In genomic region chr11:74725181-74725580, GRCm38 (mm10) we compare ENCODE assay signal across 8 mouse cellular contexts. TPM values are rescaled to one million over a fixed set of nuclear protein-coding genes. Genes with fewer than 3 reads are reported as not detected.
A peak's percentile ranks its signal among the peaks of the same experiment; 100 is the strongest.
DNase-seq lines count a peak whose midpoint lies in the region; ATAC-seq and TF ChIP-seq lines count a peak whose summit lies in the region.

No protein-coding gene starts in this region.

- H3K36me3 ChIP-seq in forebrain, embryonic 10.5 days (replicated peaks) = 0 out of 2 replicates have a peak, but pooled peaks cover 2% of the 10 kb centered on the region
- H3K36me3 ChIP-seq in forebrain, embryonic 11.5 days (ENCODE audit: control insufficient read depth, insufficient read depth, low read length) = no peaks in the 10 kb centered on the region
- peaks cover 0 to 4% of the 10 kb centered on the region in 2 experiments for H3K36me3 ChIP-seq in CH12.LX (replicated peaks in 1 of 2; ENCODE audit: control insufficient read depth in 1 of 2, insufficient read depth in 1 of 2, low read length in 1 of 2)
- H3K36me3 ChIP-seq in forebrain, embryonic 13.5 days (ENCODE audit: poor library complexity, severe bottlenecking) = no peaks in the 10 kb centered on the region
- no peaks in the 10 kb centered on the region for H3K36me3 ChIP-seq in limb, embryonic 10.5 days

- H3K4me2 ChIP-seq in forebrain, embryonic 11.5 days (ENCODE audit: low read depth, low read length, severe bottlenecking) = no peak overlapping the region; the same call in 1 of the 2 replicates
- no peak overlapping the region for H3K4me2 ChIP-seq in CH12.LX (ENCODE audit: insufficient read depth, low read depth, poor library complexity, severe bottlenecking)
- H3K4me2 ChIP-seq in forebrain, embryonic 13.5 days = no peak overlapping the region

- in situ Hi-C loops in CH12.LX (cut with MboI; ENCODE audit: low pct_ligation_motif_present, low pct_unique_long_range_greater_than_20kb, low sequenced_read_pairs) = no loop called here

- no peak for TF ChIP-seq RAD21 in CH12.LX (IDR thresholded peaks at IDR 0.05; ENCODE audit: low read depth, low read length)

- peaks cover 36% of the 10 kb centered on the region for H3K4me1 ChIP-seq in forebrain, embryonic 10.5 days
- no peaks in the 10 kb centered on the region for H3K4me1 ChIP-seq in forebrain, embryonic 11.5 days (replicated peaks; ENCODE audit: control insufficient read depth, insufficient read depth, low read length)
- H3K4me1 ChIP-seq in CH12.LX (ENCODE audit: control insufficient read depth in 1 of 2, insufficient read depth in 2 of 2) = peaks cover 3 to 23% of the 10 kb centered on the region in 2 experiments; a peak in 3 of 4 replicates
- H3K4me1 ChIP-seq in forebrain, embryonic 13.5 days = peaks cover 29% of the 10 kb centered on the region
- H3K4me1 ChIP-seq in limb, embryonic 10.5 days = peaks cover 24% of the 10 kb centered on the region

- ATAC-seq in forebrain, embryonic 11.5 days (replicated peaks; ENCODE audit: low FRiP score) = no peak
- no peak for ATAC-seq in forebrain, embryonic 13.5 days

- no peak for TF ChIP-seq POLR2A in CH12.LX (IDR thresholded peaks at IDR 0.05; ENCODE audit: low read depth, low read length)

- TF ChIP-seq EP300 in CH12.LX (IDR thresholded peaks at IDR 0.05; ENCODE audit: low read length) = no peak

- H3K9me3 ChIP-seq in forebrain, embryonic 10.5 days = no peaks in the 10 kb centered on the region
- H3K9me3 ChIP-seq in forebrain, embryonic 11.5 days (ENCODE audit: control insufficient read depth, low read length) = no peaks in the 10 kb centered on the region
- no peaks in the 10 kb centered on the region for H3K9me3 ChIP-seq in CH12.LX (replicated peaks; ENCODE audit: low read length)
- no peaks in the 10 kb centered on the region for H3K9me3 ChIP-seq in forebrain, embryonic 13.5 days (replicated peaks)
- H3K9me3 ChIP-seq in limb, embryonic 10.5 days (replicated peaks) = no peaks in the 10 kb centered on the region

- H3K79me2 ChIP-seq in CH12.LX (replicated peaks; ENCODE audit: control insufficient read depth, extremely low read depth, insufficient read depth, poor library complexity, severe bottlenecking) = peaks cover 30% of the 10 kb centered on the region

- no peak for DNase-seq in forebrain, embryonic 10.5 days (ENCODE audit: extremely low spot score, low spot score)
- no peak for DNase-seq in forebrain, embryonic 11.5 days (ENCODE audit: low spot score)
- DNase-seq in CH12.LX (ENCODE audit: extremely low read depth) = no peak
- no peak for DNase-seq in limb, embryonic 10.5 days (ENCODE audit: low spot score)
- DNase-seq in natural killer cell, adult 2 months (ENCODE audit: low spot score in 2 of 2) = no peak
- DNase-seq in thymus, postnatal 25 days = no peak
- no peak for DNase-seq in layer of hippocampus, postnatal 36 days

- H3K9ac ChIP-seq in forebrain, embryonic 11.5 days (ENCODE audit: low read length) = no peak overlapping the region
- peak overlapping the region; percentile 92; the same call in 1 of the 2 replicates for H3K9ac ChIP-seq in CH12.LX (ENCODE audit: insufficient read depth, low read depth)
- peak overlapping the region; percentile 98 for H3K9ac ChIP-seq in forebrain, embryonic 13.5 days

- TF ChIP-seq CTCF in CH12.LX (conservative IDR thresholded peaks at IDR 0.05 in 1 of 2, IDR thresholded peaks at IDR 0.05 in 1 of 2; ENCODE audit: low read depth in 2 of 2, low read length in 2 of 2) = no peak

- dilution Hi-C loops in CH12.LX (cut with MboI; ENCODE audit: extremely low pct_ligation_motif_present, extremely low pct_unique_long_range_greater_than_20kb, low sequenced_read_pairs) = no loop called here

- 77% methylated on average over 5 of the region's 5 CpGs for WGBS in forebrain, embryonic 10.5 days
- 68% methylated on average over 5 of the region's 5 CpGs for WGBS in forebrain, embryonic 11.5 days
- 69% methylated on average over 5 of the region's 5 CpGs for WGBS in forebrain, embryonic 13.5 days
- WGBS in limb, embryonic 10.5 days = 77% methylated on average over 5 of the region's 5 CpGs

- no peaks in the 10 kb centered on the region for H3K27me3 ChIP-seq in forebrain, embryonic 10.5 days (ENCODE audit: poor library complexity, severe bottlenecking)
- H3K27me3 ChIP-seq in forebrain, embryonic 11.5 days (ENCODE audit: control insufficient read depth, insufficient read depth, low read length) = no peaks in the 10 kb centered on the region
- no peaks in the 10 kb centered on the region for H3K27me3 ChIP-seq in CH12.LX (replicated peaks)
- no peaks in the 10 kb centered on the region for H3K27me3 ChIP-seq in forebrain, embryonic 13.5 days
- H3K27me3 ChIP-seq in limb, embryonic 10.5 days (ENCODE audit: low read depth, poor library complexity, severe bottlenecking) = no peaks in the 10 kb centered on the region

- peak overlapping the region; percentile 99; the same call in 1 of the 2 replicates for H3K4me3 ChIP-seq in forebrain, embryonic 10.5 days
- no peak overlapping the region for H3K4me3 ChIP-seq in forebrain, embryonic 11.5 days (ENCODE audit: low read depth, low read length)
- peak overlapping the region in 1 of 3 experiments; percentile 76 for H3K4me3 ChIP-seq in CH12.LX (replicated peaks in 1 of 3; ENCODE audit: low read depth in 2 of 3, low read length in 2 of 3, poor library complexity in 1 of 3)
- H3K4me3 ChIP-seq in forebrain, embryonic 13.5 days = no peak overlapping the region
- peak overlapping the region; percentile 93; the same call in 1 of the 2 replicates for H3K4me3 ChIP-seq in limb, embryonic 10.5 days

- peak overlapping the region; percentile 99 for H3K27ac ChIP-seq in forebrain, embryonic 10.5 days
- H3K27ac ChIP-seq in forebrain, embryonic 11.5 days (ENCODE audit: low read depth, low read length) = no peak overlapping the region
- H3K27ac ChIP-seq in CH12.LX (ENCODE audit: insufficient read depth, low read depth) = no peak overlapping the region
- no peak overlapping the region for H3K27ac ChIP-seq in forebrain, embryonic 13.5 days
- H3K27ac ChIP-seq in limb, embryonic 10.5 days = peak overlapping the region; percentile 100; the same call in 1 of the 2 replicates

TF ChIP-seq in CH12.LX, 34 proteins besides CTCF, POLR2A, EP300 and RAD21:
- TF ChIP-seq ZC3H11A (IDR thresholded peaks at IDR 0.05; ENCODE audit: low read depth, low read length) = no peak
- no peak; the same call in 1 of the 2 replicates for TF ChIP-seq UBTF (IDR thresholded peaks at IDR 0.05; ENCODE audit: low read depth, low read length)
- no peak for TF ChIP-seq BHLHE40 (IDR thresholded peaks at IDR 0.05; ENCODE audit: low read depth, low read length)
- TF ChIP-seq KAT2A (IDR thresholded peaks at IDR 0.05; ENCODE audit: insufficient replicate concordance, low read length) = no peak

RNA-seq across cellular contexts. Expression of gene Pafah1b1, which starts 0.7 kb away (rescaled TPM):
- 45.1 and 48.5 TPM in 2 replicates for polyA plus RNA-seq in forebrain, embryonic 10.5 days (2016; fragmentation: Nextera tagmentation; extraction: Ambion mirVana)
- 90.2 and 91.1 TPM in 2 replicates for polyA plus RNA-seq in forebrain, embryonic 11.5 days (2014; fragmentation: Nextera tagmentation; extraction: Ambion mirVana)
- total RNA-seq in CH12.LX (2012; rRNA removed) (53.9 and 54.5 TPM in 2 replicates), CH12.LX (2014; rRNA removed) (107 and 143 TPM in 2 replicates)
- polyA plus RNA-seq in CH12.LX (2012; ENCODE audit: insufficient read length, low read depth) = 136 and 140 TPM in 2 replicates
- 59.0 and 64.5 TPM in 2 replicates for polyA plus RNA-seq in forebrain, embryonic 13.5 days (2015; fragmentation: Nextera tagmentation; extraction: Ambion mirVana)
- polyA plus RNA-seq in limb, embryonic 10.5 days (2016; fragmentation: Nextera tagmentation; extraction: Ambion mirVana) = 46.0 and 49.9 TPM in 2 replicates
- total RNA-seq in layer of hippocampus, postnatal 36 days (2021) = 100 to 1,000 TPM; 398 to 402 TPM

RNA-seq across cellular contexts. Expression of gene Mettl16, which starts 45.4 kb away (rescaled TPM):
- 71.6 and 73.4 TPM in 2 replicates for polyA plus RNA-seq in forebrain, embryonic 10.5 days (2016; fragmentation: Nextera tagmentation; extraction: Ambion mirVana)
- 53.3 and 57.0 TPM in 2 replicates for polyA plus RNA-seq in forebrain, embryonic 11.5 days (2014; fragmentation: Nextera tagmentation; extraction: Ambion mirVana)
- total RNA-seq in CH12.LX (2012; rRNA removed) (79.3 and 100 TPM in 2 replicates), CH12.LX (2014; rRNA removed) (80.0 and 90.7 TPM in 2 replicates)
- polyA plus RNA-seq in CH12.LX (2012; ENCODE audit: insufficient read length, low read depth) = 111 and 119 TPM in 2 replicates
- 54.2 and 57.5 TPM in 2 replicates for polyA plus RNA-seq in forebrain, embryonic 13.5 days (2015; fragmentation: Nextera tagmentation; extraction: Ambion mirVana)
- 72.4 and 73.2 TPM in 2 replicates for polyA plus RNA-seq in limb, embryonic 10.5 days (2016; fragmentation: Nextera tagmentation; extraction: Ambion mirVana)
- total RNA-seq in layer of hippocampus, postnatal 36 days (2021) = 10 to 100 TPM; 30.7 to 36.0 TPM

Comparison
In these comparisons a context has a peak if more than half of its experiments do, and no peak if none do; other contexts are left out.
1. H3K27ac ChIP-seq: peak in forebrain, embryonic 10.5 days (single experiment) and limb, embryonic 10.5 days (single experiment); none in forebrain, embryonic 11.5 days (single experiment), CH12.LX (single experiment) and forebrain, embryonic 13.5 days (single experiment).
2. H3K4me3 ChIP-seq: peak in forebrain, embryonic 10.5 days (single experiment) and limb, embryonic 10.5 days (single experiment); none in forebrain, embryonic 11.5 days (single experiment) and forebrain, embryonic 13.5 days (single experiment).